Mouse (Mus musculus) intestine, embryonic 16.5 days (tissue): ENCODE data around the gene Gng7. TPM values are rescaled to one million over a fixed set of nuclear protein-coding genes. Genes with fewer than 3 reads are reported as not detected.

Source experiments
- ATAC-seq: fragments of 200-750 bp; cut with Nextera tagmentation; 2 replicates; pipeline ENCODE4 v1.8.0; 2017; ENCODE audit warnings: moderate TSS enrichment, moderate library complexity
- H3K27ac ChIP-seq: fragments of 300-500 bp; sonication (generic); 2 replicates; pipeline ENCODE4 v1.5.1; 2014; ENCODE audit warnings: mild to moderate bottlenecking, low read length
- H3K27me3 ChIP-seq: fragments of 300-500 bp; sonication (generic); replicated peaks from 2 replicates; pipeline ENCODE4 v1.6.1; 2014; ENCODE audit warnings: low read length, control low read depth, mixed read lengths; ENCODE audit not compliant: control insufficient read depth, insufficient read depth
- H3K36me3 ChIP-seq: fragments of 300-500 bp; sonication (generic); 2 replicates; pipeline ENCODE4 v1.6.1; 2014; ENCODE audit warnings: low read length, control low read depth; ENCODE audit not compliant: control insufficient read depth, insufficient read depth
- H3K4me1 ChIP-seq: fragments of 300-500 bp; sonication (generic); 2 replicates; pipeline ENCODE4 v1.6.1; 2014; ENCODE audit warnings: low read length, control low read depth, mixed read lengths; ENCODE audit not compliant: control insufficient read depth, insufficient read depth
- H3K4me2 ChIP-seq: fragments of 300-500 bp; sonication (generic); 2 replicates; pipeline ENCODE4 v1.6.1; 2014; ENCODE audit warnings: low read depth, low read length, control low read depth
- H3K4me3 ChIP-seq: fragments of 300-500 bp; sonication (generic); 2 replicates; pipeline ENCODE4 v1.5.1; 2014; ENCODE audit warnings: mild to moderate bottlenecking, low read length
- H3K9ac ChIP-seq: fragments of 300-500 bp; sonication (generic); 2 replicates; pipeline ENCODE4 v1.6.1; 2014; ENCODE audit warnings: low read depth, low read length
- H3K9me3 ChIP-seq: fragments of 300-500 bp; sonication (generic); 2 replicates; pipeline ENCODE4 v1.6.1; 2016; ENCODE audit warnings: low read length, control low read depth; ENCODE audit not compliant: control insufficient read depth
- WGBS: fragments of 180-500 bp; shearing (Covaris S2); extraction: QIAGEN DNeasy Blood & Tissue Kit; methylation state at CpG from one replicate; pipeline ENCODE4 v1.1.7; 2014; 5-methylcytosine and 5-hydroxymethylcytosine counted together
- polyA plus RNA-seq: library from polyadenylated mRNA; unstranded; fragments of >200 nt; fragmentation: Nextera tagmentation; extraction: Ambion mirVana; gene quantifications from 2 replicates; pipeline ENCODE4 v1.2.1, GENCODE M21; 2015

Gng7 gene
- polyA plus RNA-seq, 1 experiment from 2014 or later = 3.6 TPM

DNA sequence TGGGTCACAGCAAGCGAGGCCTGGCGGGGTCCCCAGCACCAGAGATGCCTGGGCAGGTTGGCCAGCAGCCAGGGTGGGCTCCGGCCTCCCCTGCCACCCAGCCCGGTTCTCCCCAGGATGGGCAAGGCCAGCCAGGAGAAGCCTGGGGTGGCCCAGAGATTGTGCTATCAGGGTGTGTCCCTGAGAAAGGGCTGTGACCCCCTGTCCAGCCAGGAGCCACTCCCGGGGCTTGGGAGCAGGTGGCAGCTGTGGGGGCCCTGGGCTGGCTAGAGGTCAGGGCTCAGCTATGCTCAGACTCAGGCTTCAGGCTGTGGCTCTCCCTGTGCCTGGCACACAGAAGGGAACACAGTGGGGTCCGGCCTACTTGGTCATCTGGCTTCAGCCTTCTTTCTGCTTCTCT, 4.9 kb upstream of the Gng7 start:
- WGBS = 62% methylated on average over 6 of the region's 6 CpGs
- no peak overlapping the region for H3K27ac ChIP-seq
- no peak overlapping the region for H3K4me2 ChIP-seq
- no peaks in the 10 kb centered on the region for H3K36me3 ChIP-seq
- peaks cover 16% of the 10 kb centered on the region; the same call in 1 of the 2 replicates for H3K27me3 ChIP-seq
- ATAC-seq = no peak
- H3K4me1 ChIP-seq = no peaks in the 10 kb centered on the region
- no peak overlapping the region for H3K4me3 ChIP-seq
- H3K9ac ChIP-seq = no peak overlapping the region
- no peaks in the 10 kb centered on the region for H3K9me3 ChIP-seq

DNA sequence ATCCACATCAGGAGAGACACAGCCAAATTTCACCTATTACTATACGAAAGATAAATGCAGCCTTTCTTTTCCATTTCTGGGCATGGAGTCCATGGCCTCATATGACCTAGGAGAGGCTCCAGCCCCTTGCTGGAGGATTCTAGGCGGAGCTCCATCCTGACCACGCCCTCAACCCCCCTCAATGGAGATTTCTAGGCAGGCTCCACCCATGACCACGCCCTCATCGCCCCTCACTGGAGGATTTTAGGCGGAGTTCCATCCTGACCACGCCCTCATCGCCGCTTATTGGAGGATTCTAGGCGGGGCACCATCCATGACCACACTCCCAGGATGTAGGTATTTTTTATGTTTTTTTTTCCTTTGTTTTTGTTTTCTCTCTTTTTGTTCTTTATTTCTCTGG, 3.6 kb upstream of the Gng7 start:
- no peak overlapping the region for H3K4me3 ChIP-seq
- no peaks in the 10 kb centered on the region for H3K36me3 ChIP-seq
- H3K9ac ChIP-seq = no peak overlapping the region
- H3K27ac ChIP-seq = no peak overlapping the region
- no peak for ATAC-seq
- H3K4me2 ChIP-seq = no peak overlapping the region
- H3K27me3 ChIP-seq = peaks cover 8% of the 10 kb centered on the region; the same call in 1 of the 2 replicates
- WGBS = 37% methylated on average over 10 of the region's 10 CpGs
- no peaks in the 10 kb centered on the region for H3K9me3 ChIP-seq
- no peaks in the 10 kb centered on the region for H3K4me1 ChIP-seq

DNA sequence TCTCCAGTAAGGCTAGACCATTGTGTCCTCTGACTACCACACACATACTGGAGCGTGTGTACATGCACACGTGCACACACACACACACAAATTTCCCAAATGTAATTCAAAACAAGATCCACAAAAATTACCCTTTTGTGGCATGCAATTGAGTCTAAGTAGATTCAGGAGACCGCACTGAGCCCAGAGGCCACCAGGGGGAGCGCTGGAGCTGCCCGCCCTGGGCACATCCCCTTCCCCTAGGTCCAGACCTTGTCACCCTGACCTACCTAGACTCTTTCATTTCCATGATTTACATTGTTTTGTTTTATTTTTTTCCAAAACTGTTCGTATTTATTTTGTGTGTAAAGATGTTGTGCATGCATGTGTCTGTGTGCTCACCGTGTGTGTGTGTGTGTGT, 1.9 kb upstream of the Gng7 start:
- Histone ChIP-seq H3K4me1 (no peaks in the 10 kb centered on the region), H3K9me3 (no peaks in the 10 kb centered on the region), H3K9ac (no peak overlapping the region), H3K27me3 (no peaks in the 10 kb centered on the region; the same call in 1 of the 2 replicates), H3K36me3 (no peaks in the 10 kb centered on the region), H3K4me2 (no peak overlapping the region), H3K27ac (no peak overlapping the region), H3K4me3 (no peak overlapping the region)
- 8% methylated on average over 7 of the region's 7 CpGs for WGBS
- ATAC-seq = no peak

DNA sequence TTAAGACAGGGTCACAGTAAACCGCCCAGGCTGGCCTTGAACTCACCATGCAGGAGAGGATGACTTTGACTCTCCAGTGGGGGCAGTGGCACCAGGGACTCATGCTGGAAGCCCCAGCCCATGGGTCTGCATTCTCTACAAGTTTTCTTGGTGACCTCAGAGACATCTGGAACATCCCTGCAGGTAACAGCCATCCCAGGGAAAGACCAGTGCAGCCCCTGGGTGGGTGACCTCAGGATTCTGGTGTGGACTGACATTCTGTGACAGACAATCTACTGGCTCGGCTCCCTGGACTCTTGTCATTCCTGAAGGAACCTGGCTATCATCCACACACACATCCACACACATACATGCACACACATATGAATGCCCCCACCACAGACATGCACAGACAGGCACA, 921 bp upstream of the Gng7 start:
- H3K36me3 ChIP-seq = no peaks in the 10 kb centered on the region
- WGBS = 89% methylated on average over 2 of the region's 2 CpGs
- H3K4me1 ChIP-seq = no peaks in the 10 kb centered on the region
- H3K9me3 ChIP-seq = no peaks in the 10 kb centered on the region
- H3K9ac ChIP-seq = no peak overlapping the region
- ATAC-seq = no peak
- H3K27ac ChIP-seq = no peak overlapping the region
- H3K4me3 ChIP-seq = no peak overlapping the region
- H3K4me2 ChIP-seq = no peak overlapping the region
- no peaks in the 10 kb centered on the region for H3K27me3 ChIP-seq

DNA sequence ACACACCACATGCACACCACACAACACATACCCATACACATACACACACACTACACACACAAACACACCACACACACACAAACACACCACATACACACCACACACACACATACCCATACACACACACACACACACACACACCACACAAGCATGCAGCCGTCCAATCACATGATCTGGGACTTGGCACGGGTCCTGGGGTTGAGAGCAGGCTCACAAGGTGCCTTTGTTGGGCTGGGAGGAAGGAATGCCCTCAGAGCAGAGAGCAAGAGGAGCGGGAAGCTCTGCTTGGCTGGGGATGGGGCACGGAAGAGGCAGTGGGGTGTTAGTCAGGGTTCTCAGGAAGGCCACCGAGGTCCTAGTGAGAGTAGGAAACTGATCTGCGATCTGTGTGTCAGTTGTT, 3.9 kb downstream of the Gng7 start:
- Histone ChIP-seq H3K36me3 (no peaks in the 10 kb centered on the region), H3K4me3 (no peak overlapping the region), H3K9me3 (no peaks in the 10 kb centered on the region), H3K4me1 (no peaks in the 10 kb centered on the region), H3K9ac (no peak overlapping the region), H3K4me2 (no peak overlapping the region), H3K27ac (no peak overlapping the region), H3K27me3 (no peaks in the 10 kb centered on the region)
- 70% methylated on average over 6 of the region's 6 CpGs for WGBS
- ATAC-seq = no peak

DNA sequence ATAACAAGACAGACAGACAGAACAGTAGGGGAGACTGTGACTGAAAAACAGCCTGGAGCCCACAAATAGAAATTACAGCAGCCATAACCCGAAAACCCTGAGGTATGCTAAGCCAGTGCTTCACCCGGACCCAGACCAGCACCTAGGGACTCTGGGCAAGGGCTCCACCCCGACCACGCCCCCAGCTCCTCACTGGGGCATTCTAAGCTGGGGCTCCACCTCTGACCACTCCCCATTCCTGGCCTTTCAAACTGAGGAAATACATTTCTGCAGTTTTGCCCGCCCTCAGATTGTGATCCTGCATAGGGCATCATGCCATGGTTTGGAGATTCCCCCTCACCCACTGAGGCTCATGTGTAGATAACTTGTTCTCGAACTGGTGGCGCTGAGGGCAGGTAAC, 7.5 kb downstream of the Gng7 start:
- H3K4me1 ChIP-seq = no peaks in the 10 kb centered on the region
- WGBS = 31% methylated on average over 7 of the region's 7 CpGs
- no peak overlapping the region for H3K4me2 ChIP-seq
- H3K27me3 ChIP-seq = no peaks in the 10 kb centered on the region
- 0 out of 2 replicates have a peak, but pooled peaks have one; percentile 55 for ATAC-seq
- no peaks in the 10 kb centered on the region for H3K36me3 ChIP-seq
- H3K9ac ChIP-seq = no peak overlapping the region
- no peak overlapping the region for H3K27ac ChIP-seq
- H3K9me3 ChIP-seq = no peaks in the 10 kb centered on the region
- H3K4me3 ChIP-seq = no peak overlapping the region

DNA sequence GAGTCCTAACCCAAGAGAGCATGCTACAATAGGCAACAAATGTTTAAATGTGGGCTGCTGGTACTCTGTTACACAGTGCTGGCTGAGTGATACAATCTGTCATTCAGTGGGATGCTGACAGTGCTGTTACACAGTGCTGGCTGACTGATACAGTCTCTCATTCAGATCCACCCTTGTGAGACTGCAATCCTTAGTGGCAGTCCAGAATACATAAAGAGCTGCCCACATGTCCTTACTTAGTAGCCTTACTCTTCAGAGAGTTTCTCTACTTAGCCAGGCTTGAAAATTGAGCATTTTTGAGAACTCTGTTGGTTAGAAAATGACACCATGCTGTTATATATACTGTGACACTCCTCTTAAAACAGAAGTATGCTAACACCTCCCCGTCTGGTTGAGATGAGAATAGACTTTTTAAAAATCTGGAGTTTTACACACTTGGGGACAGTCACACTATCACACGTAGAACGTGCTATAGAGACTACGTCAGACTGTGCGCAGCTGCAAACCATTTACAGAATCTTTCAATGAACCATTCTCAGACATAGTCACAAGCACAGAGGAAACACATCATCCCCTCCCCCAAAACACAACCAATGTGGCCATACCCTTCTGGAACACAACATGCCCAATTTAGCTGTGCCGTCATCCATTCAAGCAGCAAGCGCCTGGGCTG, 8.6 kb downstream of the Gng7 start:
- H3K4me3 ChIP-seq = no peak overlapping the region
- 91% methylated on average over 7 of the region's 7 CpGs for WGBS
- no peak overlapping the region for H3K27ac ChIP-seq
- H3K4me2 ChIP-seq = no peak overlapping the region
- H3K9me3 ChIP-seq = no peaks in the 10 kb centered on the region
- H3K36me3 ChIP-seq = no peaks in the 10 kb centered on the region
- H3K27me3 ChIP-seq = no peaks in the 10 kb centered on the region
- ATAC-seq = no peak
- no peak overlapping the region for H3K9ac ChIP-seq
- H3K4me1 ChIP-seq = no peaks in the 10 kb centered on the region

DNA sequence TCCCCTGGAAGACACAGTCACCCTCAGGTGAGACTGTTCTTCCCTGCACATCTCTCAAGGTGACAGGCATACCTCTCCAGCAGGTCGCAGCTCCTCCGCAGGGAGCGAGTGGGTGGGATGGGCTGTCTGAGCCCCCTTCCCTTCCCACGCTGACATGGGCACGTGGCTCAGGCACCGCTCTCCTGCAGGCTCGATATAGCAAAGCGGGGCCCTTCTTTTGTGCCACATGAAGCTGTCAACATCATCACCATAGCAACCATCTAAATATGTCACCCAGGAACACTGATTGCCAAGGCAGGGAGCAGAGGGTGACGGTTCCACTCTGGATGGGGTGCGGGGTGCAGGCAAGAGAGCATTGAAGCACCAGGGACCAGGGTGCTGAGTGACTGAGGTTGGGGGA, 13.6 kb downstream of the Gng7 start:
- no peak for ATAC-seq
- Histone ChIP-seq H3K4me1 (peaks cover 4% of the 10 kb centered on the region; the same call in 1 of the 2 replicates), H3K9ac (no peak overlapping the region), H3K9me3 (no peaks in the 10 kb centered on the region), H3K27ac (no peak overlapping the region), H3K27me3 (peaks cover 9% of the 10 kb centered on the region; the same call in 1 of the 2 replicates), H3K36me3 (no peaks in the 10 kb centered on the region), H3K4me2 (no peak overlapping the region), H3K4me3 (no peak overlapping the region)
- WGBS = 53% methylated on average over 10 of the region's 10 CpGs

DNA sequence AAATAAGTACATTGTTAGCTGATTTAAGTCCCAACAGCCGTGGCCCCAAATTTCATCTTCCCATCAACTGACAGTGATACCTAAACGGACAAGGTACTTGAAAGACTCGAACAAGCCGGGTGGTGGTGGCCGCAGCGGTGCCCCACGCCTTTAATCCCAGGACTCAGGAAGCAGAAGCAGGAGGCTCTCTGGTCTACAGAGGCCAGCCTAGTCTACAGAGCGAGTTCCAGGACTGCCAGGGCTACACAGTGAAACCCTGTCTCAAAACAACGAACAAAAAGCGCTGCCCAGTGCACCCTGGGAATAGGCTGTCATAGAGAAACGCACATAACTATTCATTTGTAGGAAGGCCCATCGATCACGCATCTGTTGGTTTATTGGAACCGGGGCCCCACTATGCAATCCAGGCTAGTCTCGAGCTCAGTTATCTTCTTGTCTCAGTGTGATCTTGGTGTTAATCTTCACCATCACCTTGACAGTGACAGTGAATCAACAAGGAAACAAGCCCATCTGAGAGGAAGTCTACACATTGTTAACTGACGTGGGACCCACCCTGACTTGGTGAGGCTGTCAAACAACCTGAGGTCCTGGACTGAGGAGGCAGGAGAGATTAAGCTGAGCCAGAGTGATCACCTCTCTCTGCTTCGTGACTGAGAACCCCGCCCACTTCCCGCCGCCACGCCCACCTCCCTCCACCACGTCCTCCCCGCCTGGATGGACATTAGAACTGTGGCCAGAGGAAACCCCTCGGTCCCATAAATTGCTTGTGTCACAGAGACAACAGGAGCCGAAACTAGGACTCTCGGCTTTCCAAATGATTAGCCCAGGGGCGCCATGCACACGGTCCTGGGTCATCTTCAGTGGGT, 14.3 kb downstream of the Gng7 start:
- Histone ChIP-seq H3K9me3 (no peaks in the 10 kb centered on the region), H3K4me2 (no peak overlapping the region), H3K9ac (no peak overlapping the region), H3K4me1 (peaks cover 4% of the 10 kb centered on the region; the same call in 1 of the 2 replicates), H3K27me3 (peaks cover 9% of the 10 kb centered on the region; the same call in 1 of the 2 replicates), H3K4me3 (no peak overlapping the region), H3K27ac (no peak overlapping the region), H3K36me3 (no peaks in the 10 kb centered on the region)
- 42% methylated on average over 28 of the region's 28 CpGs for WGBS
- ATAC-seq = no peak
